Comparison of ENCODE assay signal across 8 mouse cellular contexts in genomic region chr10:79865801-79866295, GRCm38 (mm10). TPM values are rescaled to one million over a fixed set of nuclear protein-coding genes. Genes with fewer than 3 reads are reported as not detected.
A peak's percentile ranks its signal among the peaks of the same experiment; 100 is the strongest.
DNase-seq lines count a peak whose midpoint lies in the region; ATAC-seq and TF ChIP-seq lines count a peak whose summit lies in the region.

No protein-coding gene starts in this region.

- H3K9ac ChIP-seq in forebrain, embryonic 16.5 days (replicated peaks; ENCODE audit: low read depth, low read length) = no peak overlapping the region
- H3K9ac ChIP-seq in intestine, postnatal 0 days (ENCODE audit: low read depth, low read length) = no peak overlapping the region

- peak; percentile 79 for TF ChIP-seq CTCF in intestine, postnatal 0 days (IDR thresholded peaks at IDR 0.05; ENCODE audit: low read depth)

- TF ChIP-seq POLR2A in myocyte (IDR thresholded peaks at IDR 0.05; ENCODE audit: insufficient read length, low read depth) = peak; percentile 64

- no peak overlapping the region for H3K4me2 ChIP-seq in forebrain, embryonic 16.5 days (ENCODE audit: low read length)
- H3K4me2 ChIP-seq in intestine, postnatal 0 days (replicated peaks; ENCODE audit: low read depth) = no peak overlapping the region
- H3K4me2 ChIP-seq in myocyte (ENCODE audit: low read depth) = no peak overlapping the region

- peaks cover 32% of the 10 kb centered on the region for H3K4me1 ChIP-seq in forebrain, embryonic 10.5 days
- peaks cover 19% of the 10 kb centered on the region for H3K4me1 ChIP-seq in forebrain, embryonic 16.5 days (replicated peaks; ENCODE audit: control insufficient read depth, insufficient read depth, low read length)
- no peaks in the 10 kb centered on the region for H3K4me1 ChIP-seq in intestine, postnatal 0 days (replicated peaks; ENCODE audit: control insufficient read depth, insufficient read depth, low read length)

- H3K27ac ChIP-seq in forebrain, embryonic 10.5 days = peak overlapping the region; percentile 44
- no peak overlapping the region for H3K27ac ChIP-seq in forebrain, embryonic 16.5 days (ENCODE audit: low read length)
- H3K27ac ChIP-seq in intestine, postnatal 0 days (ENCODE audit: low read depth, low read length) = peak overlapping the region; percentile 1; the same call in 1 of the 2 replicates

- no peak for ATAC-seq in forebrain, embryonic 16.5 days
- peak; percentile 39 for ATAC-seq in intestine, postnatal 0 days
- ATAC-seq in activated CD4-positive, CD25-positive, alpha-beta regulatory T cell, adult 4 months = no peak

- WGBS in forebrain, embryonic 10.5 days = 83% methylated on average over 19 of the region's 19 CpGs
- WGBS in forebrain, embryonic 16.5 days = 78% methylated on average over 19 of the region's 19 CpGs
- WGBS in intestine, postnatal 0 days = 51% methylated on average over 19 of the region's 19 CpGs

- H3K36me3 ChIP-seq in forebrain, embryonic 10.5 days (replicated peaks) = peaks cover 92% of the 10 kb centered on the region
- H3K36me3 ChIP-seq in forebrain, embryonic 16.5 days (ENCODE audit: control insufficient read depth, insufficient read depth) = peaks cover 32% of the 10 kb centered on the region
- peaks cover 36% of the 10 kb centered on the region for H3K36me3 ChIP-seq in intestine, postnatal 0 days (ENCODE audit: control insufficient read depth, insufficient read depth)
- H3K36me3 ChIP-seq in myocyte (ENCODE audit: control insufficient read depth, insufficient read depth) = peaks cover 28% of the 10 kb centered on the region

- DNase-seq in forebrain, embryonic 10.5 days (ENCODE audit: extremely low spot score, low spot score) = no peak
- DNase-seq in 3T3-L1 (ENCODE audit: low read depth, low spot score) = peak; percentile 26
- DNase-seq in cerebellum, postnatal 36 days = peak; percentile 44 to 52
- DNase-seq in spleen, adult 12 weeks (ENCODE audit: low spot score) = no peak

- no peaks in the 10 kb centered on the region for H3K27me3 ChIP-seq in forebrain, embryonic 10.5 days (ENCODE audit: poor library complexity, severe bottlenecking)
- no peaks in the 10 kb centered on the region for H3K27me3 ChIP-seq in forebrain, embryonic 16.5 days (replicated peaks; ENCODE audit: control insufficient read depth, insufficient read depth, low read length)
- H3K27me3 ChIP-seq in intestine, postnatal 0 days (replicated peaks; ENCODE audit: control insufficient read depth, insufficient read depth, low read length) = no peaks in the 10 kb centered on the region
- H3K27me3 ChIP-seq in myocyte (ENCODE audit: control insufficient read depth, insufficient read depth, insufficient read length) = no peaks in the 10 kb centered on the region

- H3K9me3 ChIP-seq in forebrain, embryonic 10.5 days = no peaks in the 10 kb centered on the region
- H3K9me3 ChIP-seq in forebrain, embryonic 16.5 days (ENCODE audit: control insufficient read depth, low read length) = no peaks in the 10 kb centered on the region
- H3K9me3 ChIP-seq in intestine, postnatal 0 days (ENCODE audit: control insufficient read depth) = no peaks in the 10 kb centered on the region

- H3ac ChIP-seq in myocyte (ENCODE audit: control insufficient read depth, insufficient read length) = no peak overlapping the region

- peaks cover 5% of the 10 kb centered on the region for H3K79me2 ChIP-seq in myocyte (ENCODE audit: control insufficient read depth, insufficient read depth)

- peak overlapping the region; percentile 14; the same call in 1 of the 2 replicates for H3K4me3 ChIP-seq in forebrain, embryonic 10.5 days
- H3K4me3 ChIP-seq in forebrain, embryonic 16.5 days (replicated peaks; ENCODE audit: low read length) = no peak overlapping the region
- H3K4me3 ChIP-seq in intestine, postnatal 0 days (ENCODE audit: low read depth, low read length) = no peak overlapping the region
- no peak overlapping the region for H3K4me3 ChIP-seq in myocyte

TF ChIP-seq in myocyte, 11 proteins besides CTCF, POLR2A, EP300 and RAD21:
- TF ChIP-seq POLR2AphosphoS2 (IDR thresholded peaks at IDR 0.05; ENCODE audit: insufficient read length, low read depth) (peak; percentile 85), SRF (IDR thresholded peaks at IDR 0.05; ENCODE audit: control insufficient read depth, insufficient read length, low read depth) (no peak), E2F4 (IDR thresholded peaks at IDR 0.05; ENCODE audit: insufficient read depth) (no peak), REST (IDR thresholded peaks at IDR 0.05; ENCODE audit: insufficient read depth, insufficient read length) (no peak), MYOD1 (IDR thresholded peaks at IDR 0.05; ENCODE audit: control insufficient read depth in 1 of 3, insufficient read length in 2 of 3, low read depth in 2 of 3) (no peak), TCF12 (IDR thresholded peaks at IDR 0.05; ENCODE audit: insufficient read depth, poor library complexity, severe bottlenecking) (no peak), USF1 (IDR thresholded peaks at IDR 0.05; ENCODE audit: low read depth) (no peak)
TF ChIP-seq in myocyte: peak in this region for 1.

RNA-seq across cellular contexts. Expression of gene Prtn3, which starts 8.4 kb away (rescaled TPM):
- polyA plus RNA-seq in forebrain, embryonic 10.5 days (2016; fragmentation: Nextera tagmentation; extraction: Ambion mirVana) = 8.1 TPM in 2 replicates
- polyA plus RNA-seq in forebrain, embryonic 16.5 days (2015; fragmentation: Nextera tagmentation; extraction: Ambion mirVana) = 12.4 and 15.3 TPM in 2 replicates
- 1.1 TPM in 2 replicates for polyA plus RNA-seq in intestine, postnatal 0 days (2015; fragmentation: Nextera tagmentation; extraction: Ambion mirVana)
- polyA plus RNA-seq in myocyte (2012; fragmentation: generic; extraction: Trizol) = 0.22 TPM
- polyA plus RNA-seq in activated CD4-positive, CD25-positive, alpha-beta regulatory T cell, adult 4 months (2017; shearing (Covaris generic)) = not detected

RNA-seq across cellular contexts. Expression of gene Plppr3, which starts 8.6 kb away (rescaled TPM):
- 91.4 and 102 TPM in 2 replicates for polyA plus RNA-seq in forebrain, embryonic 10.5 days (2016; fragmentation: Nextera tagmentation; extraction: Ambion mirVana)
- polyA plus RNA-seq in forebrain, embryonic 16.5 days (2015; fragmentation: Nextera tagmentation; extraction: Ambion mirVana) = 415 and 495 TPM in 2 replicates
- polyA plus RNA-seq in intestine, postnatal 0 days (2015; fragmentation: Nextera tagmentation; extraction: Ambion mirVana) = 6.2 and 7.2 TPM in 2 replicates
- polyA plus RNA-seq in myocyte (2012; fragmentation: generic; extraction: Trizol) = 5.4 TPM
- polyA plus RNA-seq in activated CD4-positive, CD25-positive, alpha-beta regulatory T cell, adult 4 months (2017; shearing (Covaris generic)) = 1 to 10 TPM; 1.6 to 2.1 TPM

RNA-seq across cellular contexts. Expression of gene Ptbp1, which starts 11.6 kb away (rescaled TPM):
- polyA plus RNA-seq in forebrain, embryonic 10.5 days (2016; fragmentation: Nextera tagmentation; extraction: Ambion mirVana) = 370 and 377 TPM in 2 replicates
- polyA plus RNA-seq in forebrain, embryonic 16.5 days (2015; fragmentation: Nextera tagmentation; extraction: Ambion mirVana) = 98.3 and 107 TPM in 2 replicates
- polyA plus RNA-seq in intestine, postnatal 0 days (2015; fragmentation: Nextera tagmentation; extraction: Ambion mirVana) = 86.9 and 92.2 TPM in 2 replicates
- 158 TPM for polyA plus RNA-seq in myocyte (2012; fragmentation: generic; extraction: Trizol)
- 100 to 1,000 TPM in 1 of 2 experiments, 10 to 100 TPM in 1; 94.0 to 159 TPM for polyA plus RNA-seq in activated CD4-positive, CD25-positive, alpha-beta regulatory T cell, adult 4 months (2017; shearing (Covaris generic))

RNA-seq across cellular contexts. Expression of gene Elane, which starts 20.2 kb away (rescaled TPM):
- not detected in 2 replicates for polyA plus RNA-seq in forebrain, embryonic 10.5 days (2016; fragmentation: Nextera tagmentation; extraction: Ambion mirVana)
- not detected in 2 replicates for polyA plus RNA-seq in forebrain, embryonic 16.5 days (2015; fragmentation: Nextera tagmentation; extraction: Ambion mirVana)
- not detected in 2 replicates for polyA plus RNA-seq in intestine, postnatal 0 days (2015; fragmentation: Nextera tagmentation; extraction: Ambion mirVana)
- polyA plus RNA-seq in myocyte (2012; fragmentation: generic; extraction: Trizol) = not detected
- not detected for polyA plus RNA-seq in activated CD4-positive, CD25-positive, alpha-beta regulatory T cell, adult 4 months (2017; shearing (Covaris generic))

RNA-seq across cellular contexts. Expression of gene Cfd, which starts 24.8 kb away (rescaled TPM):
- not detected in 2 replicates for polyA plus RNA-seq in forebrain, embryonic 10.5 days (2016; fragmentation: Nextera tagmentation; extraction: Ambion mirVana)
- polyA plus RNA-seq in forebrain, embryonic 16.5 days (2015; fragmentation: Nextera tagmentation; extraction: Ambion mirVana) = not detected in 2 replicates
- polyA plus RNA-seq in intestine, postnatal 0 days (2015; fragmentation: Nextera tagmentation; extraction: Ambion mirVana) = not detected in 2 replicates
- polyA plus RNA-seq in myocyte (2012; fragmentation: generic; extraction: Trizol) = not detected
- not detected for polyA plus RNA-seq in activated CD4-positive, CD25-positive, alpha-beta regulatory T cell, adult 4 months (2017; shearing (Covaris generic))

Comparison
In these comparisons a context has a peak if more than half of its experiments do, and no peak if none do; other contexts are left out.
1. DNase-seq: peak in 3T3-L1 (single experiment) and cerebellum, postnatal 36 days (2 of 2); none in forebrain, embryonic 10.5 days (single experiment) and spleen, adult 12 weeks (single experiment).
2. RNA of gene Plppr3, which starts 8.6 kb away (polyA plus RNA-seq): 415 to 495 TPM in forebrain, embryonic 16.5 days and 91.4 to 102 TPM in forebrain, embryonic 10.5 days; 6.2 to 7.2 TPM in intestine, postnatal 0 days, 5.4 TPM in myocyte (single experiment) and 1.6 to 2.1 TPM in activated CD4-positive, CD25-positive, alpha-beta regulatory T cell, adult 4 months; every median in the first group is over 10 times any median in the second.